Mouse (Mus musculus) mouse embryonic stem cell (cell line): Measurements from ENCODE around the gene 4931428F04Rik.

Experiments
- in situ Hi-C, 2 experiments: fragments of 300-500 bp; cut with MboI; formaldehyde crosslinking; loops; 1 replicate in 1 of 2; 3 replicates in 1 of 2; pipeline ENCODE4 v1.14.3; 2019 to 2020; ENCODE audit warnings: low sequenced_read_pairs in 2 of 2, low pct_unique_long_range_greater_than_20kb in 1 of 2, mixed read lengths in 1 of 2; ENCODE audit not compliant: unreplicated experiment in 1 of 2

Gene 4931428F04Rik

DNA sequence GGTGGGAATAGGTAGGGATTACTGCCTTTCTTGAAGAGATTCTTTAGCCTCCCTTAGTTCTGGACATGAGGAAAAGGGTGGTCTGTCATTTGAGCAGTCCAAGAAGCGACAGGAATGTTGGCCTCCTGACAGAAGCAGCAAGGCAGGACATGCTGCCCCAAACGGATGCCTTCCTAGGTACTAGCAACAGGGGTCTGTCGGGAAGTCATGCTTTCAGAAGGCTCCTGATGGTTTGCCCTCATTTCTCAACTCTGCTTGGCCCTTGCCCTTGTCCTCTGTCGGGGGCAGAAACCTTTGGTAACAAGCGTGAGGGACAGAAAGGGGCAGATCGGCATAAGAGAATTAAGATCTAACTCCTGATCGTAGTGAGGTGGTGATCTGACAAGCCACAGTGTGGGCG is 20.5 kb upstream of the 4931428F04Rik start:
- in situ Hi-C loops = no loop called here

DNA sequence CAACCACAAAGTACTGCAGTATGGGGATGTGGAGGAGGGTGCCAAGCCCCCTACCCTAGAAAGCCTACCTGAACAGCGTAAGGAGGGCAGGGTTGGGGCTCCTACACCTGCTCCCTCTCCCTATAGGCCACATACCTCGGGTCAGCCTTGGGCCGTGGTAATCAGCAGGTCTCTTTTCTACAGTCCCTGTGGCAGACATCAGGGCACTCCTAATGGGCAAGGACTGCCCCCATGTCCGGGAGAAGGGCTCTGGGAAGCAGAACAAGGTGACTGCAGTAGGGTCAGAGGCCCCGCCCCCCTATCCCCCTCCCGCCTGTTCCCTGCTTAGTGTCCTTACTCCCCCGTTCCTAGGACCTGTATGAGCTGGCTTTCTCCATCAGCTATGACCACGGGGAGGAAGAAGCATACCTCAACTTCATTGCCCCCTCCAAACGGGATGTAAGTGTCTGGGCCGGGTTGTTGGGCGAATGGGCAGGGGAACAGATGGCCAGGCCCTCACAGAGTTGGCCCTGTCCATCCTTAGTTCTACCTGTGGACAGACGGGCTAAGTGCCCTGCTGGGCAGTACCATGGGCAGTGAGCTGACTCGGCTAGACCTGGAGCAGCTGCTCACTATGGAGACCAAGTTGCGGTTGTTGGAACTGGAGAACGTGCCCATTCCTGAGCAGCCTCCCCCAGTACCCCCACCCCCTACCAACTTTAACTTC is 19.6 kb upstream of the 4931428F04Rik start:
- in situ Hi-C loops = no loop called here

DNA sequence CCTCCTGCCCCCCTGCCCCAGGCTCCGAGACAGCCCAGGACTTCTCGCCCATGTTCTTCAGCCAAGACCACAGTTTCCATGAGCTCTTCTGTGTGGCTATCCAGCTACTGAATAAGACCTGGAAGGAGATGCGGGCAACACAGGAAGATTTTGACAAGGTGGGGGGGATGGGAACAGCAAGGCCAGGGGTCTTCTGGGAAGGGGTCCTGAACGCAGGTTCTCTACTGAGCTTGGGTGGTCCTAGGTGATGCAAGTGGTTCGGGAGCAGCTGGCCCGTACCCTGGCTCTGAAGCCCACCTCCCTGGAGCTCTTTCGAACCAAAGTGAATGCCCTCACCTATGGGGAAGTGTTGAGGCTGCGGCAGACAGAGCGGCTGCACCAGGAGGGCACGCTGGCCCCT is 18.8 kb upstream of the 4931428F04Rik start:
- in situ Hi-C loops = no loop called here

DNA sequence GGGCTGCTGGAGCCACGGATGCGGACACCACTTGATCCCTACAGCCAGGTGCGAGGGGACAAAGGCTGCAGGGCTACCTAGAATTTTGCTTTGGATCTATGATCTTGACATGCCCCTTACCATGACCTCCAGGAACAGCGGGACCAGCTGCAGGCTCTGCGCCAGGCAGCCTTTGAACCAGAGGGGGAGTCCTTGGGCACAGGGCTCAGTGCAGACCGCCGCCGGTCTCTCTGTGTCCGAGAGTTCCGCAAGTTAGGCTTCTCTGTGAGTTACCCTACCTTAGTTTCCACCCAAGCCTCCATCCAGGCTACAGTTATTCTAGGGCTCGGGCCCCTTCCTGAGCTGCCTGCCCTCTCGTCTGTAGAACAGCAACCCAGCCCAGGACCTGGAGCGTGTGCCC is 18.0 kb upstream of the 4931428F04Rik start:
- in situ Hi-C loops = no loop called here

DNA sequence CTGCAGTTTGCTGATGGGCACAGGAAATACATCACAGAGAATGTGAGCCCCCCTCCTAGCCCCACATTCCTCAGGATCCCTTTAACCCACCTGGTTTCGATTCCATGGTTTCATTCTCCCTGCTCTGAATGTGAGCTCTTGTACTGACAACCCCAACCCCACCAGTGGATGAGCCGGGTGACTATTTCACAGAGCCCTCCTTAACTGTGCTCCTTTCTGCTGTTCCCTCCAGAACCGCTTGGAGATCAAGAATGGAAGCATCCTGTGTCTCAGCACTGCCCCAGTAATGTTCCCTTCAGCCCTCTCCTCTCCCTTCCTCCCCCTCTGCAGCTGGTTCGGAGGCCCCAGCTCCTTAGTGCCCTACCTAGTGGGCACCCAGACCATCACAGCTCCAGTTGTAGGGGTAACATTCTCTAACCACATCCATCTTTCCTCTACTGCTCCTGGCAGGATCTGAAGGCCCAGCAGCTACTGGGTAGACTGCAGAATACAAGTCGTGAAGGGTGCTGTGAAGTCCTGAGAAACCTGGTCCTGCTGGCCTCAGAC is 16.6 kb upstream of the 4931428F04Rik start:
- in situ Hi-C loops = no loop called here

DNA sequence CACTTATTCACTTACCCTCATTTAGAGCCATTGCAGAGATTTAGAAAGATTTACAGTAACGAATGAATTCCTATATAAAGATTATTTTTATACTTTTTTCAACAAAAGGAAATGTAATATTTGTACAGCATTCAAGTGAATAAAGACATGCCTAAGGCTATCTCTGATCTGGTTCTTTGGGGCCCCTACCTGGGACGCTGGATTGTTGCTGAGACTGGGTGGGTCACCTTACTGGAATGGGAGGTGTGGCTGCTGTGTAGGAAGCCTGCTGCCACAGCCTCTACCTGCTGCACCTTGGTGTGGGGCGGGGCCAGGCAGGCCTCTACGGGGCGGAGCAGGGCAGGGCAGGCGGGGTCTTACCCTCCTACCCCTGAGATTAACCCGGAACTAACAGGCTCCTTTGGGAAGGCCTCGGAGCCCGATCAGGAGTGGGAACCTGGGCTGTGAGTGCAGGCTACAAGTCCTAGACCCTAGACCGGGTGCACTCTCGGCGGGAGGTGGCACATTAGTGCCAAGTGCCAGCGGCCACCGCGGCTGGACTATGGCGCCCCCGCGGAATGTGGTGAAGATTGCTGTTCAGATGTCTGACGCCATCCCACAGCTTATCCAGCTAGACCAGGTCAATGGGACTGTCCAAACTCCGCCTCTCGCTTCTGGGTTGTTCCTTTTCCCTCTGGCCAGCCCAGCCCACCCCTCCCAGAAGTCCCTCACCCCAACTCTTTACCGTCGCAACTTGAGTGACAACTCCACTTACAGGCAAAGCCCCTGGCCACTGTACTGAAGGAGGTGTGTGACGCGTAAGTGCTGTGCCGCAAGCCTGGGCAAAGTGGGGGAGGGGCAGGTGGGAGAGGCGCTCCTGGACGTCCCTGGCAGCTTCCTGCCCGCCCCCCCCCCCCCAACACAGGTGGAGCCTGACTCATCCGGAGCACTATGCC is 15.8 kb upstream of the 4931428F04Rik start, which contains the start of gene Elmo3:
Elmo3 (plus strand) TSS at position 391 of the 935 bp plus-strand sequence.
- in situ Hi-C loops = no loop called here

DNA sequence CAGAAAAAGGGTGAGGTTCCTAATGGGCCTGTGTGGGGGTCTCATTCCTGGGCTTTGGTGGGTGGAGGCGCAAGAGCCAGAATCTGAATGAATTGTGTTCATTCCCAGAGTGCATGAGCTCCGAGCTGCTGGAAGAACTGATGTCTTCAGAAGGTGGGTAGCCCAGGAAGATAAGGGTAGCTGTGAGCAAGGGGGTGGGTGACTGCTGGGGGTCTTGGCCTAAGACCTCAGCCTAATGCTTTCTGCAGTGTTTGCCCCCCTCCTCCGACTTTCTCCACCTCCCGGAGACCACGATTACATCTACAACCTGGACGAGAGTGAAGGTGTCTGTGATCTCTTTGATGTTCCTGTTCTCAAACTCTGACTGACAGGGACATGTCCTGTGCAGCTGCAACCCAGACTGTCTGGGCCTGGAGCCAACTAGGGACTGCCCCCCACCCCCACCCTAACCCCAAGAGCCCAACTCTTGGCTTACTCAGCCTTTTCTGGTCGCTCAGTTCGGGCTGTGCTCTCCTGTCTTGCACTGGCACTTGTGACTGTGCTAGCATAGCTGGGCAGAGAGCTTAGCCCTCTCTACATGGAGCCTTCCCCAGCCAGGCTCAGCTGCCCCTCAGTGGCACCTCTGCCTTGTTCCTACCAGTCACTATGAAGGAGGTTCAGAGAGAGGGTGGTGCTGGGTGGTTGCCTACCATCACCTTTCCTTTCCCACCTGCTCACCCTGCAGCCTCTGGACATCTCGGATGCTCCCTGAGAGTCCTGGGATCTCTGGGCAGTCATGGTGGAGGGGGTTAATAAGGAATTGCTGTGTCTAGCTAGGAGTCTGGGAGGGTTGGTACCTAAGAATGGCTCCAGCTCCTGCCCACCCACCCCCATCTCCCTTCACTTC is 14.9 kb upstream of the 4931428F04Rik start:
- in situ Hi-C loops = no loop called here

DNA sequence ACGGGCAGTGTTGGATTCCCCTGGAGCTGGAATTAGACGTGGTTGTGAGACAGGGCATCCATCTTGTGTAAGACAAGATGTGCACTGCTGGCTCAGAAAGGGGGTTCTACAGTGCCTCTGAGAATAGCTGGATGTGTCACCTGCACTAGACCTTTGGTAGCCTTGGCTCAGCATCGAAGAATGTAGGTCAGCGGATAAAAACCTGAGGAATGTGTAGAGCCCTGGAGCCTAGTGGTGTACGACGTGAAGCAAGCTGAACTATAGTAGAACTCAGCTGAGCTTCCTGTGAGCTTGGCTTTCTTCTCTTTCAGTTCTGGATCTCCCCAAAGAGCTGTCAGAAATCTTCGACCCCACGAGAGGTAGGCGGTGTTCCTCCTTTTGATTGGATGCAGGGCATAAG is 14.2 kb upstream of the 4931428F04Rik start:
- in situ Hi-C loops = no loop called here

DNA sequence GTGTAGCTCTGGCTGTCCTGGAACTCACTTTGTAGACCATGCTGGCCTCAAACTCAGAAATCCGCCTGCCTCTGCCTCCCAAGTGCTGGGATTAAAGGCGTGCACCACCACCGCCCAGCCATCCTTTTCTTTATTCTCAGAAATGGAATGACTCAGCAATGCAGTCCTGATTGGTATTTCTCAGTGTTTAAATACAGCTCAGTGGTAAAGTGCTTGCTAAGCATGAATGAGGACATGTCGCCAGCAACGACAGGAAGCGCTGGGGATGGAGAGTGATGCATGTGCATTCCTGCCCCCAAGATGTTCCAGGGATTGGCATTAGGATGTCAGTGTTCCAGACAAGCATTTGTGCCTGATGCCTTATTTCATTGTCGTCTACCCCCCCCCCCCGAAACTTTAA is 13.7 kb upstream of the 4931428F04Rik start:
- in situ Hi-C loops = no loop called here

DNA sequence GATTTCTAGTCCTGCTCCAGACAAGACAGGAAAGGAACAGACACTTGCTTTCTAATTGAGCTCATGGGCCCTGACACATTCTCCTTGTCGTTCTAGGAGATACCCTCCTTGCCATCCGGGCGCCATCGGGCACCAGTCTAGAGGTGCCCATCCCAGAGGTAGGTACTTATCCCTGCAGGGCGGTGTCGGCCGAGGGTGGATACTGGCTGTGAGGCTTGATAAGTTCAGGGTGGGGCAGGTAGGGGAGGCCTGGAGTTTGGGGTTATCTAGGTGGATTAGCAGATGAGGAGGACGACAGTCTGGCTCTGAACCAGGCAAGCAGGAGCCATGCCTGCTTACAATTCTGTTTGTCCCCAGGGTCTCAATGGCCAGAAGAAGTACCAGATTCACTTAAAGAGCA is 10.3 kb upstream of the 4931428F04Rik start:
- in situ Hi-C loops = no loop called here

DNA sequence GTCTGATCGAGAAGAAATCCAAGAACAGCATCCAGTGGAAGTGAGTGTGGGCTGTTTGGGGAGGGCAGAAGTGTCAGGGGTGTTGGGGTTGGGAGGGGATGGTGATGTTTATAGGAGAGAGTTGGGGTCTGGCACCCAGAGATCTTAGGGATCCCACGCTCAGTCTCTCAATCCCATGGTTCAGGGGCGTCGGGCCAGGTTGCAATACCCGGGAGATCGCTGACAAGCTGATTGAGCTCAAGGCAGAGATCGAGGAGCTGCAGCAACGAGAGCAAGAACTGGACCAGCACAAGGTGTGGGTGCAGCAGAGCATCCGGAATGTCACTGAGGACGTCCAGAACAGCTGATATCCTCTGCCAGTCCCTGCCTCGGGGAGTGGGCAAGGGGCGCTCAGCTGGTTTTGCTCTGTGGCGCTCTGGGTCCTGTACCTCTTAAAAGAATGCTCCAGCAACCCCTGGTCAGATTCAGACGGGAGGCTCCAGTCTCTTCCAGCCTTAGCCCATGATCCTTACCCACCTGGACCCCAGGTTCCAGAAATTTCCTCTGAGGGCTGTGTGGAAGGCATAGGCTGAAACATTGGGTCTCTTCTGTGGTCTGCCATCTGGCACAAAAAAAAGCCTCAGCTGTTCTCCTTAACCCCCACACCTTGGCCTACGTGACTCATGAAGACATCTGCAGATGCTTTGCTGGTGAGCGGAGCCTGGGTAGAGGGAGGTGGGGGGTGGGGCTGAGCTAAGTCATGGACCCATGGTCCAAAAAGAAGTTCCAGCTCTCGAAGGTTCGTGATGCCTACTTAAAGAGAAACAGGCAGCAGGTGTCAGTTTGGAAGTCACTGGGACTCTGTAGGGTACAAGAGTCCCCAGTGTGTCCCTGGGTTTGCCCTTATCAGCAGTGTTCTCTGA is 8.9 kb upstream of the 4931428F04Rik start:
- in situ Hi-C loops = no loop called here

DNA sequence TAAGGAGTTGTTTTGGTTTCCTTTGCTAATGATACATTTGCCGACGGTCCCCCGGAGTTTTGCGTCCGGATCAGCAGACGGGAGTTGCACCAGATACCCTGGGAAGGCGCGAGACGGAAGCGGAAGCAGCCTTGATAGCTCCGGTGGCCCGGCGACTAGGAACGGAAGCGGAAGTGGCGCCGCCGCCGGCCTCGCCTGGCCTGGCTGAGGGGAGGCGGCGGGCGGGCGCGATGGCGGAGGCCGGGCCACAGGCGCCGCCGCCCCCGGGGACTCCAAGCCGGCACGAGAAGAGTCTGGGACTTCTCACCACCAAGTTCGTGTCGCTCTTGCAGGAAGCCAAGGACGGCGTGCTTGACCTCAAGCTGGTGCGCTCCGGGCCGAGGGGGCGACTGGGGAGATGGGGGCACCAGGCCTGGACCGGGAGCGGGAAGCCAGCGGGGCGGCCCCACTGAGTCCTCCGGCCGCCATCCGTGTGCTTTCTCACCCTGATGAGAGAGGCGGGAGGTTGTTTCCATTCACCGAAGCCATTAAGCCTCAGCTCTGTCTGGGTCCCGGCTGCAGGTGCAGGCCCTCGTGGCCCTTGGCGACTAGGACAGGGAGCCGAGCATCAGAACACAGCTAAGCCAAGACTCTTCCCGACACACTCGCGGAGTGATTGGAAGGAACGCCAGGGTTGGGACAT is 8.0 kb upstream of the 4931428F04Rik start, which contains the start of gene E2f4:
E2f4 (plus strand) TSS at position 153 of the 682 bp plus-strand sequence.
- in situ Hi-C loops = no loop called here

DNA sequence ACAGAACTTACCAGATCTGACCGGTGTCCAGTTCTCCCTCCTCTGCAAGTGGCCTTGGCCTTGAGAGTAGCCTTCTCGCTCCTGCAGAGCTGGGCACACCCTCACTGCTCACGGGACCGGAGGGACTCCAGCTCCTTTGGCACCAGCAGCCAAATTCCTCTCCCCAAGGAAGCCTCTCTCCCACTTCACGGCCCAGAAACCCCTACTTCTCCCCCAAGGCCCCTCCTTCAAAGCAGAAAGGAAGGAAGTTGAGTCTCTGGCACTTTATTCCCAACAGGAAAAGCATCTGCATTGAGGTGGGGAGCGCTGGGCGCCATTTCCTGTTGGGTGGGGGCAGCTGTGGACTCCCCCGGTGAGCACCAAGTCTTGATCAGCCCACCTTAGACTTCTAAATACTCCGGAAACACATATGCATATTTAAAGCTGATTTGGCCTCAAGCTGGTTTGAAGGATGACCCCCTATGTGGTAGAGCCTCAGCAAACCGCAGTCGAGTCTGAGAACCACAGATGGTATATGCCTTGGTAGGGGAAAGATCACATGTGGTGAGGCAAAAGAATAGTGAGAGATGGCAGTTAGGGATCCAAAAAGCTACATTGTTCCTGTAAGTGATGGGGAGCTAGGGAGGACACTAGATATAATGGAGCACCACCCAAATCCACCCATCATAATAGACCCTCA is 6.4 kb upstream of the 4931428F04Rik start, which contains the start of gene Exoc3l:
Exoc3l (minus strand) TSS at position 207 of the 679 bp plus-strand sequence.
- in situ Hi-C loops = no loop called here

DNA sequence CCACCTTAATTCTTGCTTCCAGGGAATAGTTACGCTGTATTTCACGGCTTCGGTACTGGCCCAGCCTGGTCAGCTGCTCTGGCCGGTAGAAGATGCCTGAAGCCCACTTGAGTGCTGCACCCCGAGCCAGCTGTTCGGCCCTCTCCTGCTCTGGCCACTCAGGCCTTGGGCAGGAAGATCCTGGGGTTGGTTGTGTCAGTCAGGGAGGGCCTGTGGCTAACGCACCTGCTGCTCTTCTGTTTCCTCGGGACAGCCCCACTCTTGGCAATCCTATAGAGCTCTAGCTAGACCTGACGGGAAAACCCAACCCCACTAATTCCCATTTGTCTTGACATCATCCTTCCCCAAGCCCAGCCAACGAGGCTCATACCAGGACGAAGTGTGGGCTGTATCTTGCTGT is 5.6 kb upstream of the 4931428F04Rik start:
- in situ Hi-C loops = no loop called here

DNA sequence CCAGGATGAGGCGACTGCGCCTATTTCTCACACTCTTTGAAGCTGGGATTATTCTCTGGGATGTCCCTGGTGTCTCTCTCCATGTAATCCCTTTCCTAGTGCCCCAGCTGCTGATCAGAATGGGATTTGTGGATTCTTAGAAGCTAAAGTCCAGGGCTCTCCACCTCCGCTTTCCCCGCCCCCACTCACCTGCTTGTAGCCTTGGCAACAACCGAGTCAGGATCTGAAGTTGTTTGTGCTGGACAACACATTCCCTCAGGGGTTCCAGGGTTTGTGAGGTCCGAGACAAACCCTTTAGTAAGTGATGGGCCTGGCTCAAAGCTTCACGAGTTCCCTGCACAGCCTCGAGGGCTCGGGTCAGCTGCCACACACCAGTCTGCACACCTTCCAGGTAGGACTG is 5.1 kb upstream of the 4931428F04Rik start:
- in situ Hi-C loops = no loop called here

DNA sequence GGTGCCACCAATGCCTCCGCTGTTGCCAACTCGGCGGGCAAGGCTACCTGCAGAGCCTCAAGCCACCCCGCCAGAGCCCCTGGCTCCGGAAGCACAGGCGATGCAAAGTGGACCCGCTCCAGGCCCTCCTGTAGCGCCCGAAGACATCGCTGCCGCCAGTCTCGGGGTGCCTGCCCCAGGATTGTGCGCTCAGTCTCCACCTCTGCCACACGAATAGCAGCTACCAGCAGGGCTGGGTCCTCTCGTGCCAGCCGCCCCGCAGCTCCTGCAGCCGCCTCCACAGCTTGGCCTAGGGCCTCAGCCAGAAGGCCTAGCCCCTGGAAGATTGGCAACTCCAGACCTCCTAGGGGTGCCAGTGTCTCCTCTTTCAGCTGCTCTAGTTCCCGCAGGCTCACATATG is 3.7 kb upstream of the 4931428F04Rik start:
- in situ Hi-C loops = no loop called here
